Mouse (Mus musculus) heart, adult 2 months (tissue): ENCODE measurements around the gene Hs2st1. TPM values are rescaled to one million over a fixed set of nuclear protein-coding genes. Genes with fewer than 3 reads are reported as not detected.

Experiments
- DNase-seq, 2 experiments: peaks; one replicate each; pipeline ENCODE4 v3.0.0; 2021
- H3K27ac ChIP-seq: fragments of 200-600 bp; 2 replicates; pipeline ENCODE4 v1.8.1; 2022
- H3K27me3 ChIP-seq: fragments of 200-500 bp; 2 replicates; pipeline ENCODE4 v1.6.1; 2012; ENCODE audit warnings: mild to moderate bottlenecking, low read length, inconsistent platforms, mixed read lengths; ENCODE audit not compliant: control insufficient read depth, insufficient read depth
- H3K36me3 ChIP-seq: fragments of 200-500 bp; 2 replicates; pipeline ENCODE4 v1.6.1; 2012; ENCODE audit warnings: low read length, inconsistent platforms; ENCODE audit not compliant: control insufficient read depth, insufficient read depth
- H3K4me1 ChIP-seq: fragments of 200-500 bp; 2 replicates; pipeline ENCODE4 v1.6.1; 2011; ENCODE audit warnings: low read length; ENCODE audit not compliant: control insufficient read depth, insufficient read depth
- H3K4me3 ChIP-seq: fragments of 200-600 bp; 2 replicates; pipeline ENCODE4 v1.8.1; 2022
- H3K79me2 ChIP-seq: fragments of 200-500 bp; replicated peaks from 2 replicates; pipeline ENCODE4 v1.6.1; 2012; ENCODE audit warnings: mild to moderate bottlenecking, inconsistent platforms, low read length, moderate library complexity, mixed read lengths; ENCODE audit not compliant: control insufficient read depth, insufficient read depth
- H3K9ac ChIP-seq: fragments of 200-500 bp; 2 replicates; pipeline ENCODE4 v1.6.1; 2012; ENCODE audit warnings: low read depth, mild to moderate bottlenecking, control low read depth, inconsistent platforms, low read length, mixed read lengths
- CTCF ChIP-seq: fragments of 200-600 bp; IDR thresholded peaks from 2 replicates; pipeline ENCODE4 v1.8.1; 2022; ENCODE audit warnings: antibody characterized with exemption, mild to moderate bottlenecking, moderate library complexity
- EP300 ChIP-seq: fragments of 200-500 bp; IDR thresholded peaks from 2 replicates; pipeline ENCODE4 v1.6.1; 2011; ENCODE audit warnings: low read depth, low read length, control low read depth; ENCODE audit not compliant: insufficient read depth
- POLR2A ChIP-seq: fragments of 200-500 bp; IDR thresholded peaks from 2 replicates; pipeline ENCODE4 v1.6.1; 2011; ENCODE audit warnings: mild to moderate bottlenecking, low read depth, low read length, control low read depth; ENCODE audit not compliant: insufficient read depth
- WGBS: fragments of 180-500 bp; shearing (Covaris S2); methylation state at CpG from one replicate; pipeline ENCODE4 v1.1.7; 2018; 5-methylcytosine and 5-hydroxymethylcytosine counted together
- intact Hi-C: fragments of 180-260 bp; cut with DNase I; formaldehyde crosslinking; loops from one replicate; pipeline ENCODE4 v1.15.1; 2025
- polyA plus RNA-seq: library from polyadenylated mRNA; depleted of rRNA; stranded (reverse); fragments of >200 nt; gene quantifications from 2 replicates; pipeline ENCODE4 v1.2.3, GENCODE M21; 2012
- total RNA-seq, 2 experiments: library from RNA; stranded (reverse); gene quantifications; 2 replicates each; pipeline ENCODE4 v1.2.3; 2021

The Hs2st1 gene
- total and polyA plus RNA-seq, 3 experiments = 2.3 to 8.4 (median 7.2) TPM

GRCm38 (mm10) chr3:144448977-144449376 lies 121.0 kb downstream of the Hs2st1 start:
- DNase-seq = no peak
- intact Hi-C loops = no loop called here
- Histone ChIP-seq H3K27ac (no peak overlapping the region), H3K27me3 (no peaks in the 10 kb centered on the region), H3K4me3 (no peak overlapping the region), H3K9ac (no peak overlapping the region), H3K36me3 (no peaks in the 10 kb centered on the region), H3K4me1 (no peaks in the 10 kb centered on the region), H3K79me2 (no peaks in the 10 kb centered on the region)
- TF ChIP-seq POLR2A (no peak), CTCF (no peak), EP300 (no peak)
- WGBS = 82% methylated on average over 6 of the region's 6 CpGs

GRCm38 (mm10) chr3:144447917-144448316 lies 122.1 kb downstream of the Hs2st1 start:
- no peak for DNase-seq
- 88% methylated on average over 9 of the region's 9 CpGs for WGBS
- no peaks in the 10 kb centered on the region for H3K27me3 ChIP-seq
- intact Hi-C loops = no loop called here
- TF ChIP-seq POLR2A (no peak), CTCF (no peak), EP300 (no peak)
- no peak overlapping the region for H3K27ac ChIP-seq
- no peak overlapping the region for H3K4me3 ChIP-seq
- H3K79me2 ChIP-seq = no peaks in the 10 kb centered on the region
- no peaks in the 10 kb centered on the region for H3K36me3 ChIP-seq
- H3K4me1 ChIP-seq = no peaks in the 10 kb centered on the region
- no peak overlapping the region for H3K9ac ChIP-seq

- Histone ChIP-seq H3K4me1 (no peaks in the 10 kb centered on the region), H3K36me3 (no peaks in the 10 kb centered on the region), H3K4me3 (no peak overlapping the region), H3K27me3 (no peaks in the 10 kb centered on the region), H3K9ac (no peak overlapping the region), H3K27ac (no peak overlapping the region), H3K79me2 (no peaks in the 10 kb centered on the region)
- WGBS = 93% methylated on average over 14 of the region's 14 CpGs
- TF ChIP-seq CTCF = no peak
- no peak for TF ChIP-seq POLR2A
- TF ChIP-seq EP300 = no peak
- intact Hi-C loops = no loop called here
- DNase-seq = no peak
These were observed 123.8 kb downstream of the Hs2st1 start for GRCm38 (mm10) chr3:144446081-144446634.

- Histone ChIP-seq H3K9ac (no peak overlapping the region), H3K27me3 (no peaks in the 10 kb centered on the region), H3K79me2 (no peaks in the 10 kb centered on the region), H3K4me1 (no peaks in the 10 kb centered on the region), H3K27ac (no peak overlapping the region), H3K4me3 (no peak overlapping the region), H3K36me3 (no peaks in the 10 kb centered on the region)
- TF ChIP-seq POLR2A = no peak
- no peak for TF ChIP-seq CTCF
- no peak for TF ChIP-seq EP300
- DNase-seq = no peak
- WGBS = 91% methylated on average over 14 of the region's 14 CpGs
- intact Hi-C loops = no loop called here
These were observed 132.0 kb downstream of the Hs2st1 start for GRCm38 (mm10) chr3:144437871-144438398.

GRCm38 (mm10) chr3:144436076-144436475 lies 133.9 kb downstream of the Hs2st1 start:
- H3K27ac ChIP-seq = no peak overlapping the region
- no peaks in the 10 kb centered on the region for H3K4me1 ChIP-seq
- DNase-seq = no peak
- no peaks in the 10 kb centered on the region for H3K27me3 ChIP-seq
- WGBS = 91% methylated on average over 3 of the region's 3 CpGs
- no peak for TF ChIP-seq EP300
- TF ChIP-seq POLR2A = no peak
- no peak for TF ChIP-seq CTCF
- no peaks in the 10 kb centered on the region for H3K79me2 ChIP-seq
- H3K9ac ChIP-seq = no peak overlapping the region
- no peaks in the 10 kb centered on the region for H3K36me3 ChIP-seq
- intact Hi-C loops = no loop called here
- H3K4me3 ChIP-seq = no peak overlapping the region

GRCm38 (mm10) chr3:144435281-144435680 lies 134.7 kb downstream of the Hs2st1 start:
- Histone ChIP-seq H3K27ac (no peak overlapping the region), H3K79me2 (no peaks in the 10 kb centered on the region), H3K4me1 (no peaks in the 10 kb centered on the region), H3K27me3 (no peaks in the 10 kb centered on the region), H3K36me3 (no peaks in the 10 kb centered on the region), H3K4me3 (no peak overlapping the region), H3K9ac (no peak overlapping the region)
- intact Hi-C loops = no loop called here
- 91% methylated on average over 16 of the region's 16 CpGs for WGBS
- DNase-seq = no peak
- no peak for TF ChIP-seq POLR2A
- no peak for TF ChIP-seq EP300
